Mouse (Mus musculus) heart, postnatal 10 days (tissue): ENCODE measurements around the gene Ankrd45. TPM values are rescaled to one million over a fixed set of nuclear protein-coding genes. Genes with fewer than 3 reads are reported as not detected.
A peak's percentile ranks its signal among the peaks of the same experiment; 100 is the strongest.
"Not testable (repeated sequence)": the region's sequence is repeated elsewhere in the genome, so short reads cannot be mapped to it uniquely, and the experiment has no call there.

Experiments
- DNase-seq, 2 experiments: peaks; one replicate each; pipeline ENCODE4 v3.0.0; 2021
- intact Hi-C: fragments of 180-260 bp; cut with DNase I; formaldehyde crosslinking; loops from one replicate; pipeline ENCODE4 v1.15.1; 2025
- total RNA-seq, 2 experiments: library from RNA; stranded (reverse); gene quantifications; 2 replicates each; pipeline ENCODE4 v1.2.3; 2021

Gene Ankrd45
- 1 to 10 TPM; 2.4 to 3.1 TPM for total RNA-seq

DNA sequence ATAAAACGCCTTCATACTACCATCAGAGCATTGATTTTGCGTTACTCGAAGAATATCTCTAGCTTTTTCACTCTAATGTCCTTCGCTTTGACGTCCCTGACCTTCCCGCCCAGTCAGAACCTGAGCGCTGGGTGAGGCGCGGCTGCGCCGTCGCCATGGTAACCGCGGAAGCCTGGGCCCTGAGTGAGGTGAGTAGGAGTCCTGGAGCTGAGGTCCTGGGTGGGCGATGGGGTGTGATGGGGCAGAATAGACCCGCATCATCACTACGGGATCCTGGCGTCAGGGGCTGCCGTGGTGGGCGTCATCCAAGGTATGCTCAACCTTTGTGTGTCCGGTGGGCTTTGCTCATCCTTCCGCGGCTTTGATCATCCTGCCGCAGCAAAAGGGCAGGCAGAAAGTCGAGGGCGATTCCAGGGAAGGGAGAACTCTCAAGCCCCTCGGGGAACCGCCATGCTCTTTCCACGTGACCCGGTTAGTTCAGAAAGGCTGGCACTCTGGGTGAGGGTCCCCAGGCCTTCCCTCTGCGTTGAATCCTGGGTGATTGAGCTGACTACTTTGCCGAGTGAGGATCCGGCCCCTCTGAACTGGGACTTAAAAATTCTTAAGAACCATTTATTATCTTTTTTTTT, at the start of gene Ankrd45:
Gene Ankrd45, plus strand, starts transcription at position 161 of the 629 bp plus-strand sequence.
- DNase-seq, result peak; percentile 39 to 44
- intact Hi-C loops, result no loop called here

- DNase-seq, result no peak
- intact Hi-C loops, result no loop called here
Observed at GRCm38 (mm10) chr1:161099721-161100405, 42.6 kb upstream of the Ankrd45 start.

DNA sequence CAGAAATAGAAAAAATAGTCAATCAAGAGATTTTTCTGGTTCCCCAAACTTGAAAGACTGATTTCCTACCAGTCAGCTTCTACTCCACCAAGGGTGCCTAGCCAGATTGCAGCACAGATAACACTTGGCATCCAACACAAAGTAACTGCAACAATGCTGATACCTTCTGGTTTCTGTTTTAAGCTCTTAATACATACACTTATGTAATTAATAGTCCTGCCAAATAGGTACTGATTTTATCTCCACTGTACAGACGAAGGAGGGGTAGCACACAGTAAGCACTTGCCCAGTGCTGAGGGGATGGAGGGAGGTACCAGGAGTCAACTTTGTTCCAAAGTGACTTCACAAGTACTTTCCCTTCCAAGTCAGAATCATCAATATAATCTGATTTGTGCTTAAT, 38.6 kb upstream of the Ankrd45 start:
- DNase-seq, result no peak
- intact Hi-C loops, result no loop called here

DNA sequence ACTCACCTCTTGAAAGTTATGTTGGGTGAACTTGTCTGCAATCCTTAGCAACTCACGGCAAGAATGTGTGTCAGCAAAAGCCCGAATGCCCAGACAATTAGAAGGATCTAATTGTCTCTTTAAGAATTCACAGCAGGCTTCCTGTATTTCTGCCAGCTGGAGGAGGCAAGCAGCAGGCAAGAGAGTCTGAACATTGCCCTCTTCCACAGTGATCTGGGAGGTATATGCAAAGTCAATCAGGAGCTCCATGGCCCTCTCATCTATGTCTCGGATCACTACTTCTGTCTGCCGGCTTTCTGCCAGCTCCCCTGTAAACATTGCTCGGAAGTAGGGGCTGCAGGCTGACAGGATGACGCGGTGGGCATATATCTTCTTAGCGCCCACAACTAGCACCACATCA, 33.3 kb upstream of the Ankrd45 start:
- no peak for DNase-seq
- intact Hi-C loops, result no loop called here

GRCm38 (mm10) chr1:161114591-161114990, 27.9 kb upstream of the Ankrd45 start:
- no peak for DNase-seq
- intact Hi-C loops, result no loop called here

- DNase-seq, result no peak
- intact Hi-C loops, result no loop called here
Observed at GRCm38 (mm10) chr1:161122661-161123418, 19.7 kb upstream of the Ankrd45 start.

DNA sequence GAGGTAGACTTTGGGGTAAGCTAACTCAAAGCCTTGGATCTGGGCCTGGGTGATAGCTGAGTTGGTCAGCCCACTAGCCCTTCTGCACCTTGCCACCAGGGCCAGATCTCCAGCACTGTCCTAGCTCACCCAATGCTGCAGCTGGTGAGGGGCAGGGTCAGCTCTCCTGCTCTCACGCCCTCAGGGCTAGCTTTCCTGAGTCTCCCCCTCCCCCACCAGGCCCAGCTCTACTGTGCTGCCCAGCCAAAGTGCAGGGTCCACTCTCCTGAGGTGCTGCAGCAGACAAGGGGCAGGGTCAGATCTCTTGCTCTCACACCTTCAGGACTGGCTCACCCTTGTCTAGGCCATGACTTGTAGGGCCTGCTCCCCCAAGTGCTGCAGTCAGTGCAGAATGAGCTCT, 16.0 kb upstream of the Ankrd45 start:
- DNase-seq, result no peak
- intact Hi-C loops, result no loop called here

GRCm38 (mm10) chr1:161130726-161131664, 11.5 kb upstream of the Ankrd45 start, which contains the start of gene Klhl20:
Gene Klhl20 (minus strand): TSS chr1:161131511.
- intact Hi-C loops, result loop anchor here (2.0 kb wide), 2 partner anchors 60 to 120 kb away; partner anchors contain the start of genes Cenpl, Dars2 and Prdx6
- peak; percentile 96 to 99 for DNase-seq

DNA sequence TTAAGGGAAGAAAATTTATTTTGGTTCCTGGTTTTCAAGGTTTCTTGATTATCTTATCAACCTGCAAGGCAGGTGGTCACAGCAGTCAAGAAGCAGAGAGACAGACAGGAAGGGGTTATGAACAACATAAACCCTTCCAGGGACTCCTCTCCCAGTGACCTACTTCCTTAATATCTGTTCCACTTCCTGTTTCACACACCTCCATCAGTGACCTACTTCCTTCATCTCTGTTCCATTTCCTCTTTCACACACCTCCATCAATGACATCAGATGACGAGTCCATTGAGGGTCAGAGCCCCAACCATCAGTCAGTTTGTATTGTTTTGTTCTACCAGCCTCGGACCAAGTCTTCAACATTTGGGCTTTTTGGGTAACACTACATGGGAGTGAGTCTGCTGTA, 3.0 kb upstream of the Ankrd45 start:
- DNase-seq, result no peak
- intact Hi-C loops, result no loop called here

- DNase-seq, result no peak
Observed at GRCm38 (mm10) chr1:161140026-161140762, 2.3 kb upstream of the Ankrd45 start.

DNA sequence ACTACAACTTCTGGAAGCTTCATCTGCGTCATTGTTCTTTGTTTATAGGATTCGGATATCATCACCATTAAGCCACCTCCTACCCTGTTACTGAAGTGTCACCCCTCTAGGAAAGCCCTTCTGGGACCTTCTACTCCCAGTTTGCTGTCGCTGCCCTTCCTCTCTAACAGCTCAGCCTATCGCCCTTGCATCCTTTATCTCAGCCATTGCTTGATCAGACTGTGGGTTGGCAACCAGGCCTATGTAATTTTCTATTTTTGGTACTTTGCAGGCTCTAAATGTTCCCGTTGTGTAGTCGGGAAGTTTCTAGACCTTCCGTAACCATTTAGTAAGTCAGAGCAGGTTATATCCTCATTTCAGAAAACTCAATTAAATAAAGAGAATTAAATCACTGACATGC, 725 bp downstream of the Ankrd45 start:
- DNase-seq, result no peak

More at GRCm38 (mm10) chr1:161140026-161140762, 2.3 kb upstream of the Ankrd45 start:
- intact Hi-C loops, result no loop called here

GRCm38 (mm10) chr1:161145611-161146010, 3.1 kb downstream of the Ankrd45 start:
- DNase-seq, intact Hi-C loops: not testable (repeated sequence)

More for the DNA sequence above, 725 bp downstream of the Ankrd45 start:
- intact Hi-C loops, result no loop called here

GRCm38 (mm10) chr1:161147888-161148287, 5.4 kb downstream of the Ankrd45 start:
- intact Hi-C loops, result no loop called here
- DNase-seq, result no peak

DNA sequence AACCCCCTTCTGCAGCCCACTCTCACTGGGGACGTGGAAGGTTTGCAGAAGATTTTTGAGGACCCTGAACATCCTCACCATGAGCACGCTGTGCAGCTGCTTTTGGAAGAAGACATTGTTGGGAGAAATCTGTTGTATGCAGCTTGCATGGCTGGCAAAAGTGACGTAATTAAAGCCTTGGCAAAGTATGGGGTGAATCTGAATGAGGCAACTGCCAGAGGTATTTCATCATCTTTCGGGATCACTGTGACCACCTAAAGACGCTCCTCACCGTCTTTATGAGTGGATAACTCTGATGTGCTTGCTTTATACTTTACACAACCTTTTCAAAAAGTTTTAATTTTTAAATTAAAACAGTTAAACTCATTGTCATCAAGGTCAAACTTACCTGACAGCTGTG, 8.6 kb downstream of the Ankrd45 start:
- intact Hi-C loops, result no loop called here
- no peak for DNase-seq

GRCm38 (mm10) chr1:161156546-161156945, 14.1 kb downstream of the Ankrd45 start:
- DNase-seq, result no peak
- intact Hi-C loops, result no loop called here

DNA sequence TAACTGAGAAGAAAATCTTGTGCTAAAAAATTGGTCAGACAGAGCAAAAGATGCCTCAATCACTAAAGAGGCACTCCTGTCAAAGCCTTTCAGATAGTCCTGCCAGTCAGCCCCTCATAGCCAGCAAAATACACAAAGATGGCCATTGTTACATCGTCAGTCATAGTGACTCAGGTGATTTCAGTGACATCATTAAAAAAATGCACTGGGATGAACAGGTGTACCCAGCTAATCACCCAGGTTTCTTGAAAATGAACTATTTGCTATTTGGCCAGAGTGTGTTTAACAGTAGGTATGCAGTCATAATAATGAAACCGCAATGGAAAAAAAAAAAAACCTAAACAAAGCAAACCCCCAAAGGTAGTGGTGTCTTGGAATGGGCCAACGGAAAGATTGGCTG, 16.7 kb downstream of the Ankrd45 start, which contains the start of gene Tex50:
Gene Tex50, minus strand, starts transcription at position 101 of the 400 bp plus-strand sequence.
- DNase-seq, result no peak
- intact Hi-C loops, result no loop called here

DNA sequence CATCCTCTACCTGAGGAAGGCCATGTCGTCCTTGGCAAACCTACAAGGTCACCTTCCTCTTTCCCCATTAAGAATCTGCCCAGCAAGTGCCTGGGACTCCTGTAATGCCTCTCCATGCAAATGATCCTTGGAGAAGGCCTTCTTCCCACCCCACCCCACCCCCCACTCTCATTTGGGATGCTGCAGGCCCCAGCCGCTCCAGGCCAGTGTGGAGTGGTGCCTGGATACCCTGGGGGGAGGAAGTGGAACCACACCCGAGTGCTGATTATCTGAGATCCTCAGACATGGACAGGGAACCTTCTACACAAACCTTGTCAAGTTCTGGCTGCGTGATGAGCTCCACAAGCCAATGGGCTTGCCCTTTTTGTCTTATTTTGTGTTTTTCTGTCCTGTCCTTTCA, 17.8 kb downstream of the Ankrd45 start:
- intact Hi-C loops, result no loop called here
- DNase-seq, result no peak

GRCm38 (mm10) chr1:161170651-161171050, 28.2 kb downstream of the Ankrd45 start:
- DNase-seq, result peak; percentile 71 to 76
- intact Hi-C loops, result no loop called here

- intact Hi-C loops, result no loop called here
- DNase-seq, result peak; percentile 14 to 51
Observed at GRCm38 (mm10) chr1:161180674-161181073, 38.2 kb downstream of the Ankrd45 start.

DNA sequence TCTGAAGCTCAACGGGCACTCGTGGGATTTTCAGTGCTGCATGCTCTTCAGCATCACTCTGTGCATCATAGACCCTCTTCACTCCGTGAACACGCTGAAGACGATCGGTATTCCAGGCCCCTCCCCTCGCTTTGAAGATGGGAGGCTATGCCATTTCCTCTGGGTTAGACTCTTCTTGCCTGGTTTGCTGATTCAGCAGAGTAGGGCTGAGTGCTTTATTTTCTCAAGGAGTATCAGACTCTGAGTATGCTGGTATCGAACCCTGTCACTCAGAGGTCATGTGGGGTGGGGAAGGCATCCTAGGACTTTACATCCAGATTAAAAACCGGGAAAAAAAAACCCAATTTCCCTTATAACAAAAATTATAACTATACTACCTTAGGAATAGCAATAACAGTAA, 39.9 kb downstream of the Ankrd45 start:
- DNase-seq, result no peak

More for the DNA sequence above, 39.9 kb downstream of the Ankrd45 start:
- intact Hi-C loops, result no loop called here
